Mouse (Mus musculus) midbrain, postnatal 0 days (tissue): ENCODE results near the gene Cd200. TPM values are rescaled to one million over a fixed set of nuclear protein-coding genes. Genes with fewer than 3 reads are reported as not detected.
"Not testable (repeated sequence)": the region's sequence is repeated elsewhere in the genome, so short reads cannot be mapped to it uniquely, and the experiment has no call there.

Experiments used
- ATAC-seq: fragments of 200-750 bp; cut with Nextera tagmentation; 2 replicates; pipeline ENCODE4 v1.8.0; 2017; ENCODE audit warnings: moderate number of reproducible peaks, mild to moderate bottlenecking, moderate TSS enrichment, moderate library complexity; ENCODE audit not compliant: low FRiP score
- DNase-seq: peaks from one replicate; pipeline ENCODE4 v3.0.0-alpha.2; 2015; ENCODE audit warnings: low spot score
- H3K27ac ChIP-seq: fragments of 300-500 bp; sonication (generic); 2 replicates; pipeline ENCODE4 v1.5.1; 2014; ENCODE audit warnings: low read depth, mild to moderate bottlenecking, low read length, mixed read lengths
- H3K27me3 ChIP-seq: fragments of 300-500 bp; sonication (generic); 2 replicates; pipeline ENCODE4 v1.6.1; 2014; ENCODE audit warnings: low read length, control low read depth, mixed read lengths; ENCODE audit not compliant: insufficient read depth
- H3K36me3 ChIP-seq: fragments of 300-500 bp; sonication (generic); 2 replicates; pipeline ENCODE4 v1.6.1; 2014; ENCODE audit warnings: low read length, control low read depth, mixed read lengths; ENCODE audit not compliant: insufficient read depth
- H3K4me1 ChIP-seq: fragments of 300-500 bp; sonication (generic); 2 replicates; pipeline ENCODE4 v1.6.1; 2014; ENCODE audit warnings: mild to moderate bottlenecking, control low read depth, antibody characterized with exemption, low read length, mixed read lengths; ENCODE audit not compliant: insufficient read depth
- H3K4me2 ChIP-seq: fragments of 300-500 bp; sonication (generic); 2 replicates; pipeline ENCODE4 v1.6.1; 2014; ENCODE audit warnings: low read depth, mild to moderate bottlenecking, low read length, mixed read lengths; ENCODE audit not compliant: poor library complexity, severe bottlenecking
- H3K4me3 ChIP-seq: fragments of 300-500 bp; sonication (generic); 2 replicates; pipeline ENCODE4 v1.5.1; 2014; ENCODE audit warnings: low read depth, mild to moderate bottlenecking, low read length, moderate library complexity
- H3K9ac ChIP-seq: fragments of 300-500 bp; sonication (generic); replicated peaks from 2 replicates; pipeline ENCODE4 v1.6.1; 2014; ENCODE audit warnings: mild to moderate bottlenecking, low read length, moderate library complexity, mixed read lengths; ENCODE audit not compliant: poor library complexity, severe bottlenecking
- H3K9me3 ChIP-seq: fragments of 300-500 bp; sonication (generic); 2 replicates; pipeline ENCODE4 v1.6.1; 2016; ENCODE audit warnings: low read length, control low read depth
- CTCF ChIP-seq: IDR thresholded peaks from 2 replicates; pipeline ENCODE4 v1.5.1; 2016; ENCODE audit warnings: antibody characterized with exemption, mild to moderate bottlenecking
- WGBS: fragments of 180-500 bp; shearing (Covaris S2); extraction: QIAGEN DNeasy Blood & Tissue Kit; methylation state at CpG from one replicate; pipeline ENCODE4 v1.1.7; 2014; 5-methylcytosine and 5-hydroxymethylcytosine counted together
- polyA plus RNA-seq: library from polyadenylated mRNA; unstranded; fragments of >200 nt; fragmentation: Nextera tagmentation; extraction: Ambion mirVana; gene quantifications from 2 replicates; pipeline ENCODE4 v1.2.1, GENCODE M21; 2015
- total RNA-seq: library from RNA; depleted of rRNA; stranded (reverse); fragments of >200 nt; gene quantifications from 2 replicates; pipeline ENCODE4 v1.2.3, GENCODE M21; 2014; rRNA removed

Gene Cd200
- total RNA-seq (272 and 340 TPM in 2 replicates), polyA plus RNA-seq (503 and 514 TPM in 2 replicates)

GRCm38 (mm10) chr16:45408425-45409063 is at the start of gene Cd200:
Cd200 (minus strand) TSS chr16:45409053.
- peak; percentile 98 for ATAC-seq
- Histone ChIP-seq H3K4me3 (peak within 1 kb of the TSS; percentile 68), H3K9me3 (no peaks in the 10 kb centered on the region), H3K27ac (peak within 1 kb of the TSS; percentile 100), H3K9ac (peak within 1 kb of the TSS; percentile 96), H3K36me3 (no peaks in the 10 kb centered on the region), H3K27me3 (no peaks in the 10 kb centered on the region), H3K4me2 (peak within 1 kb of the TSS; percentile 44), H3K4me1 (0 out of 2 replicates have a peak, but pooled peaks cover 2% of the 10 kb centered on the region)
- peak; percentile 72 for TF ChIP-seq CTCF
- DNase-seq = peak; percentile 86
- under 1% methylated on average over 28 of the region's 28 CpGs for WGBS

- H3K27me3 ChIP-seq = no peaks in the 10 kb centered on the region
- H3K4me3 ChIP-seq = no peak overlapping the region
- DNase-seq (no peak), ATAC-seq (no peak)
- no peaks in the 10 kb centered on the region for H3K4me1 ChIP-seq
- no peak overlapping the region for H3K9ac ChIP-seq
- H3K9me3 ChIP-seq = no peaks in the 10 kb centered on the region
- H3K36me3 ChIP-seq = no peaks in the 10 kb centered on the region
- no peak overlapping the region for H3K4me2 ChIP-seq
- TF ChIP-seq CTCF = no peak
- H3K27ac ChIP-seq = no peak overlapping the region
Measured at GRCm38 (mm10) chr16:45454762-45455161, 45.9 kb upstream of the Cd200 start.

- ATAC-seq (no peak), DNase-seq (no peak)
- Histone ChIP-seq H3K9ac (no peak overlapping the region), H3K4me1 (no peaks in the 10 kb centered on the region), H3K27me3 (no peaks in the 10 kb centered on the region), H3K9me3 (no peaks in the 10 kb centered on the region), H3K27ac (no peak overlapping the region), H3K36me3 (no peaks in the 10 kb centered on the region), H3K4me3 (no peak overlapping the region), H3K4me2 (no peak overlapping the region)
- no peak for TF ChIP-seq CTCF
- WGBS = 92% methylated on average over 1 of the region's 1 CpGs
Measured at GRCm38 (mm10) chr16:45437230-45437739, 28.4 kb upstream of the Cd200 start.

- TF ChIP-seq CTCF = no peak
- no peak overlapping the region for H3K4me2 ChIP-seq
- no peaks in the 10 kb centered on the region for H3K4me1 ChIP-seq
- no peak overlapping the region for H3K4me3 ChIP-seq
- H3K36me3 ChIP-seq = no peaks in the 10 kb centered on the region
- DNase-seq (no peak), ATAC-seq (no peak)
- H3K9me3 ChIP-seq = no peaks in the 10 kb centered on the region
- no peak overlapping the region for H3K9ac ChIP-seq
- H3K27me3 ChIP-seq = no peaks in the 10 kb centered on the region
- H3K27ac ChIP-seq = no peak overlapping the region
Measured at GRCm38 (mm10) chr16:45435591-45435990, 26.7 kb upstream of the Cd200 start.

GRCm38 (mm10) chr16:45427651-45428050 is 18.8 kb upstream of the Cd200 start:
- Histone ChIP-seq H3K9me3 (no peaks in the 10 kb centered on the region), H3K4me2 (no peak overlapping the region), H3K27me3 (no peaks in the 10 kb centered on the region), H3K36me3 (no peaks in the 10 kb centered on the region), H3K4me1 (no peaks in the 10 kb centered on the region), H3K27ac (no peak overlapping the region), H3K4me3 (no peak overlapping the region), H3K9ac (no peak overlapping the region)
- ATAC-seq = no peak
- TF ChIP-seq CTCF = no peak
- WGBS = 90% methylated on average over 9 of the region's 9 CpGs
- DNase-seq = no peak

GRCm38 (mm10) chr16:45413497-45413896 is 4.6 kb upstream of the Cd200 start:
- Histone ChIP-seq H3K27ac (no peak overlapping the region), H3K4me1 (no peaks in the 10 kb centered on the region), H3K4me2 (no peak overlapping the region), H3K9me3 (no peaks in the 10 kb centered on the region), H3K36me3 (no peaks in the 10 kb centered on the region), H3K4me3 (no peak overlapping the region), H3K9ac (no peak overlapping the region), H3K27me3 (no peaks in the 10 kb centered on the region)
- ATAC-seq = no peak
- peak; percentile 21 for DNase-seq
- TF ChIP-seq CTCF = peak; percentile 40; the same call in 1 of the 2 replicates

- peak overlapping the region; percentile 100 for H3K27ac ChIP-seq
- 25% methylated on average over 7 of the region's 7 CpGs for WGBS
- peak; percentile 69 for ATAC-seq
Measured at GRCm38 (mm10) chr16:45409064-45409446, 202 bp upstream of the Cd200 start.

More at GRCm38 (mm10) chr16:45409064-45409446, 202 bp upstream of the Cd200 start:
- not testable (repeated sequence) for H3K4me1 ChIP-seq, H3K27me3 ChIP-seq, H3K36me3 ChIP-seq, H3K9me3 ChIP-seq
- peak overlapping the region; percentile 96 for H3K9ac ChIP-seq
- peak; percentile 3 for DNase-seq
- H3K4me3 ChIP-seq = peak overlapping the region; percentile 68
- peak overlapping the region; percentile 44 for H3K4me2 ChIP-seq
